In the genomic region with DNA sequence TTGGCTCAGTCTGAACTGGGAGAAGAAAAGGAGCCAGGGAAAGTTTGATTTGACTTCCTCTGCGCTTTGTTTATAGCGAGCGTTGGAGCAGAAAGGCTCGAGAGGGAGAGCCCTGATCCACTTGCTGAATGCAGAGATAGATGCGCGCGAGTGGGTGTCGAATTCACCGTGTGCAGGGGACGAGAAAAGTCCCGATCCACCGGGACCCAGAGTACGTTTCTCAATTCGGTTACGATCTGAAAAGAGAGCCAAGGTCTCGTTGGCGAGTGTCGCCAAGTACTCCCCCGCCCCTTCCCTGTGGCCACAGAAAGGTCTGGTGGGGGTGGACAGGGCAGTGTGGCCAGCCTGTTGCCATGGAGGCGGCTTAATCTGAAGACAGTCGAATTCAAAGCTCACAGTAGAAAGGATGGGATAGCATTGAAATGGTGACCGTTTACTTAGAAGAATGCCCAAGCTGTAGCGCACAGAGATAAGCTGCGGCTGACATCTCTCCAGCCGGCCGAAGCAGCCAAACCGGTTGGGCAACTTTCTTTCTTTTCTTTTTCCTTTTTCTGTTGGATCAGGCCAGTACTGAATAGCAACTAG, we compare ENCODE assay signal across 8 mouse cellular contexts.
A peak's percentile ranks its signal among the peaks of the same experiment; 100 is the strongest.
DNase-seq lines count a peak whose midpoint lies in the region; ATAC-seq and TF ChIP-seq lines count a peak whose summit lies in the region.

No protein-coding gene starts in this region.

- peak overlapping the region; percentile 65 for H3K27ac ChIP-seq in ES-Bruce4 (ENCODE audit: insufficient read depth, low read length)
- no peak overlapping the region for H3K27ac ChIP-seq in brown adipose tissue, adult 24 weeks (replicated peaks; ENCODE audit: low read depth, low read length)
- peak overlapping the region; percentile 83 for H3K27ac ChIP-seq in hindbrain, embryonic 13.5 days

- peak; percentile 47 for DNase-seq in gastrocnemius, adult 18-20 months (ENCODE audit: low spot score)
- peak; percentile 43 to 56 for DNase-seq in layer of hippocampus, postnatal 36 days
- DNase-seq in lung, postnatal 10 days, result peak; percentile 80
- DNase-seq in ovary, postnatal 36 days (ENCODE audit: low spot score), result peak; percentile 72
- no peak for DNase-seq in adipocyte (ENCODE audit: low spot score)

- peak overlapping the region; percentile 73 for H3K4me2 ChIP-seq in hindbrain, embryonic 13.5 days

- no peak for TF ChIP-seq POLR2A in ES-Bruce4 (IDR thresholded peaks at IDR 0.05; ENCODE audit: insufficient read depth, low read length)

- peak overlapping the region; percentile 67 for H3K9ac ChIP-seq in ES-Bruce4 (ENCODE audit: low read depth, poor library complexity, severe bottlenecking)
- peak overlapping the region; percentile 62 for H3K9ac ChIP-seq in hindbrain, embryonic 13.5 days

- TF ChIP-seq EP300 in ES-Bruce4 (IDR thresholded peaks at IDR 0.05; ENCODE audit: insufficient read depth, low read depth, low read length), result peak; percentile 80

- no peak for TF ChIP-seq CTCF in ES-Bruce4 (IDR thresholded peaks at IDR 0.05; ENCODE audit: low read depth, low read length)

- peak overlapping the region; percentile 69 for H3K4me3 ChIP-seq in ES-Bruce4 (ENCODE audit: low read depth, low read length)
- H3K4me3 ChIP-seq in brown adipose tissue, adult 24 weeks (ENCODE audit: insufficient read depth, low read depth, low read length), result peak overlapping the region; percentile 46
- peak overlapping the region; percentile 39 for H3K4me3 ChIP-seq in hindbrain, embryonic 13.5 days

- no peaks in the 10 kb centered on the region for H3K27me3 ChIP-seq in ES-Bruce4 (ENCODE audit: control insufficient read depth, insufficient read depth, low read length, poor library complexity, severe bottlenecking)
- peaks cover 15% of the 10 kb centered on the region; the same call in 1 of the 2 replicates for H3K27me3 ChIP-seq in hindbrain, embryonic 13.5 days

- peaks cover 3% of the 10 kb centered on the region for H3K4me1 ChIP-seq in ES-Bruce4 (ENCODE audit: control insufficient read depth, insufficient read depth, low read length)
- H3K4me1 ChIP-seq in brown adipose tissue, adult 24 weeks (ENCODE audit: control insufficient read depth, insufficient read depth, insufficient read length, low read length), result no peaks in the 10 kb centered on the region
- peaks cover 27% of the 10 kb centered on the region for H3K4me1 ChIP-seq in hindbrain, embryonic 13.5 days (replicated peaks)

- no peaks in the 10 kb centered on the region for H3K9me3 ChIP-seq in ES-Bruce4 (replicated peaks; ENCODE audit: control insufficient read depth, insufficient read depth, low read length, poor library complexity, severe bottlenecking)
- H3K9me3 ChIP-seq in hindbrain, embryonic 13.5 days, result no peaks in the 10 kb centered on the region

- WGBS in hindbrain, embryonic 13.5 days, result under 1% methylated on average over 27 of the region's 27 CpGs

- peak; percentile 75; the same call in 1 of the 2 replicates for ATAC-seq in hindbrain, embryonic 13.5 days (ENCODE audit: low FRiP score)

- H3K36me3 ChIP-seq in ES-Bruce4 (ENCODE audit: control insufficient read depth, insufficient read depth, low read length, poor library complexity, severe bottlenecking), result no peaks in the 10 kb centered on the region
- no peaks in the 10 kb centered on the region for H3K36me3 ChIP-seq in hindbrain, embryonic 13.5 days
